Mouse (Mus musculus) C2C12 (cell line): ENCODE results near the gene Mef2c.

Source experiments
- CTCF ChIP-seq: IDR thresholded peaks from one replicate; pipeline ENCODE4 v1.5.1; 2011; ENCODE audit not compliant: control insufficient read depth, insufficient read depth, insufficient read length
- FOSL1 ChIP-seq: IDR thresholded peaks from one replicate; pipeline ENCODE4 v1.8.0; 2011; ENCODE audit warnings: mild to moderate bottlenecking, low read length; ENCODE audit not compliant: poor library complexity, insufficient read depth, severe bottlenecking
- MAX ChIP-seq: IDR thresholded peaks from one replicate; pipeline ENCODE4 v1.6.1; 2011; ENCODE audit warnings: mild to moderate bottlenecking, control low read depth
- MYOG ChIP-seq: IDR thresholded peaks from one replicate; pipeline ENCODE4 v1.6.1; 2011; ENCODE audit not compliant: control insufficient read depth, insufficient read length; ENCODE audit errors: extremely low read depth
- USF1 ChIP-seq: IDR thresholded peaks from one replicate; pipeline ENCODE4 v1.6.1; 2011; ENCODE audit warnings: low read depth, mild to moderate bottlenecking, control low read depth, moderate library complexity

DNA sequence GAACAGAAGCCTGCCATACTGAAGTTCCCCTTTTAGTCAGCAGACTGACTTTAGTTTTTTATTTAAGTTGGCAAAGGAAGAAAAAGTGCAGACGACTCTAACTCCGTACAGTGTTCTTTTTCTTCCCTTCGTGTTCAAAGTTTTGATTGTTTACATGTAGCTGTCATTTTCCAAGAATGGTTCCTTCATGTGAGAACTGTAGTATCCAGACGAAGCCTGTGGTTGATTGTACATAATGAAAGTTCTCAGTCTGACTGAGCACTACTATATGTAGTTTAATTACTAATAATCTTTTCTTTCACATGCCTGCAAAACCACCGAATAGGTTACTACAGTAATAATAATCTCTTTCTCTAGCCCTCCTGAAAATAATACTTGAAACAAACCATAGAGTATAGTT lies 68.6 kb downstream of the Mef2c start:
- no peak for TF ChIP-seq CTCF
- TF ChIP-seq MYOG: no peak
- no peak for TF ChIP-seq USF1
- no peak for TF ChIP-seq MAX
- no peak for TF ChIP-seq FOSL1
